Mouse (Mus musculus): ENCODE results near the gene Unc13b.

The Unc13b gene

DNA sequence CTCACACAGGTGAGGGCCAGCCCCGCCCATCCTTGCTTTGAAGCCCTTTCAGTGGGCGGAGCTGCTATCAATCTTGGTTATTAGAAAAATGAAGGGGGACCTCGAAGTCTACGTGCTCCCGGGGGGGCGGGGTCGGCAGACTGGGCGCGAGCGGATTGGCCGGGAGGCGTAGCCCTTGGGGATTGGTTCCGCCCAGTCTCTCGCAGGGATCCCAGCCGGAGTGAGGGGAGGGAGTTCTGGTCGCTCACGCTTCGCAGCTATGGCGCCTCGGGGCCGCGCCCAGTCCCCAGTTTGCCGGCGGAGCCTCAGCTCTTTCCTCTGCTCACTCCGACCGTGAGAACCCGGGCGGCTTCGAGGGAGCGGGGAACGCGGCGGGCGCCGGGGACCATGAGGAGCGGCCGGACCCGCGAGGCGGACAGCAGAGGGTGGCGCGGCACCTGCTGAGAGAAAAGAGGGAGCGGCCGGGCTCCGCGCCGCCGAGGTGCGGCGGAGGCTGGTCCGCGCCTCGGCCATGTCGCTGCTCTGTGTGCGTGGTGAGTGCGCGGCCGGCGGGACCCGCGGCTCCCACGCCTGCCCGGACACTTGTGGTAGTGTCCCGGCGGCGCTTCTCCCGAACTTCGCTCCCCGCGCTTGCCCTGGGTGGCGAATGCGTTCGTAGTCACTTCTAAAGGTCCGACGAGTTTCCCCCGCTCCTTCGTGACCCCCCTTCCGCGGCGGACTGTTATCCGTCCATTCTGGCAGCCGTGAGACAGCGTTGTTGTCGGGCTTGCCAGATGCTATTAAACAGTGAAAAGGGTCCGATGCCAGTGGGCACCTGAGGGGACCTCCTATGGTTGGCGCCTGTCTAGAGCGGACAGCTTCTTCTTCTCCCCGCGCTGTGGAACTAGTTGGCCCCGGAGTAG is at the start of gene Unc13b:
Gene Unc13b (plus strand): TSS at position 201 of the 902 bp plus-strand sequence.
- DNase-seq (ENCODE audit: low spot score), result peak; percentile 69

DNA sequence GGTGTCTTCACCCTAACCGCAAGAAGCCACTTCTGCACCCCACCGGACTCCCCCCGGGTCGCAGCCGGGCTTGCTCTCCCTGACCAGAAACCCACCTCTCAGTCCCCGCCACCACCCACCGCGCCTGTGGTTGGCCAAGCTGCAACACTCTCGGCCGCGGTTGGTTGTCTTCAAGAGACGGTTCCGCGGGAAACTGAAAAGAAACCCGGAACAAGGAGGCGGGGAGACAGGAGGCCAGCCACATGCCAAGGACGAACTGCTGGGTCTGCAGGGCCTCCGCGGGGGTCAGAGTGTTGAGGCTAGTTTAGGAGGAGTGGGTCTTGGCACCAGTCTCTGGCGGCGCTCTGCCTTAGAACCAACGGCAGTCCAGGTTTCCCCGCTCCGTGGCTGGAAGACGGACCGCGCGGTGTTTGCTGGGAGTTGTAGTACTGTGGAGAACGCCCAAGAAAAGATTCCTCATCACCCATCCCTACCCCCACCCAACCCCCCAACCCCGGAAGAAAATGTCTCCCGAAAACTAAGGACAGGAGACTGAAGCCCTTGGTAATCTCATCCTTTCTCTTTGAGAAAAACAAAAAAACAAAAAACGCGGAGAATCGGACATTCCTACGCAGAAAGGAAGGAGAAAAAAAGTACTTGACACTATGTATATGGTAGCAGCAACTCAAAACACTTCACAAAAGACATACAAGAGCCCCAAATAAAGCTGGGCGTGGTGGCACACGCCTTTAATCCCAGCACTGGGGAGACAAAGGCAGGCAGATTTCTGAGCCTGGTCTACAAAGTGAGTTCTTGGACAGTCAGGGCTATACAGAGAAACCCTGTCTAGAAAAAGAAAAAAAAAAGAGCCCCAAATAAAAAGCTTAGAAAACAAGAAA is 48.4 kb upstream of the Unc13b start, which contains the start of gene Fancg:
Gene Fancg (minus strand): TSS at position 346 of the 878 bp plus-strand sequence.
- peak; percentile 55 for DNase-seq (ENCODE audit: low spot score)

GRCm38 (mm10) chr4:43012091-43012490 is 46.7 kb upstream of the Unc13b start:
- DNase-seq (ENCODE audit: low spot score), result no peak

DNA sequence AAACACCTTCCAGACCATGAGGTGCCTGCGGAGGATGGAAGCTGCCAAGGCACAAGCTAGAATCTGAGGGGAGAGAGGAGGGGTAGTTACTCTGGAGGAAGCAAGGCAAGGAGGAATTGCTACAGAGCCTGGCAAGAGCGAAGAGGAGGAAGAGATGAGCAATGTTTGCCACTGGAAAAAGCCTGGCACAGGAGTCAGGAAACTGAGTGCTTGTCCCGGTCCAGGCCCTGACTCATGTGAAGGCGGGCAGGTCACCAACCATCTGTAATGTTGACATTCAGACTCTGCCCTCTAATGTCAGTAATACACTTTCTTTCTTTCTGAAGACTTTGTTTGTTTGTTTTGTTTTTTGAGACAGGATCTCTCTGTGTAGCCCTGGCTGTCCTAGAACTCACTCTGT is 40.6 kb upstream of the Unc13b start:
- DNase-seq (ENCODE audit: low spot score), result no peak

- DNase-seq (ENCODE audit: low spot score), result no peak
These were observed 39.6 kb upstream of the Unc13b start for GRCm38 (mm10) chr4:43019176-43019575.

DNA sequence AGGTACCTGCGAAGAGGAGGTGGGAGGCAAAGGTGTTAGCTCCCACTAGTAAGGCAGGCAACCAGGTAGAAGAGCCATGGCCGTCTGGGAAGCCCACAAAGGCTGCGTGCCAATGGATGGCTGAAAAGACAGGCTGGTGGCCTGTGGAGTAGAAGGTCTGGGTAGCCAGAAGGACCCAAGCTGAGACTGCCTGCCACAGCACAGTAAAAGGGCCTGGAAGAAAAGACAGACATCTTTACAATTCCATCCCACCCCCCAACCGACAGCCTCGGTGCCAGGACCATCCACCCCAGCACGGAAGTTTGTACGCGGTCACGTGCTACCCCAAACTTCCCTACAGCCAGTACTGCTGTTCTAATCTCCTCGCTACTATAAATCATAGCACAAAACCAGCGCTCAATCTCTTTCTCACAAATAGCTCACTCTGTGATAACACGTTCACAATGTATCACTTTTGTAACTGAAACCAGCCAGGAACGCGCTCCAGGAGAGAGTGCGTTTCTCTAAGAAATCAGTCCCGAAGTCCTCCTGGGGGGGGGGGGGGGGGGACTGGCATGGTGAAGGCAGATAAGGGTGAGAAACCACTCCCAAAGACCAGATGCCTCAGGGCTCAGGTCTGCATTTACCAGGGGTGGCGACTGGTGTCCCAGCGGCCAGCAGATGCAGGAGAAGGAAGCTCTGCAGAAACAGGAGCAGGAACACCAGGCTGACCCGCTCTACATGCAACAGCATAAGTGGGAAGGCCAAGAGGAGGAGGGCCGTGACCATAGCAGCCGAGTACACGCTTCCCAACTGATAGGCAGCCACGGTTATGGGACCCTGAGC is 38.9 kb upstream of the Unc13b start:
- no peak for DNase-seq (ENCODE audit: low spot score)

DNA sequence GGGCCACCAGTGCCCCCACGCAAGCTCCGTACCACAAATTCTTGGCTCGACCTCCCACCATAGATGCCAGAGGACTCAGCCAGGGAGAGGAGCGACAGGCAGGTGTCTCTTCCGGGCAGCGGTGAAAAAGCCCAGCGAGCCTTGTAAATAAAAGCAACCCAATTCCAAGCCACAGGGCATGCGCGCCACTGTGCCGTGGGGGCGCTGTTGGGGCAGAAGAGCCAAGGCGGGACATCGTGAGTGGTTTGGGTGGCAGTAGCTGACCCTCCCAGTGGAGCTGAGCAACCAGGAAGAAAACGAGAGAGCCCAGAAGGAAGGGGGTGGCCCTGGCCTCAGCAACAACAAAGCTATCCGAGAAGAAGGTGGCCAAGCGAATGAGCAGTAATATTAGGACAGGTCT is 37.9 kb upstream of the Unc13b start:
- no peak for DNase-seq (ENCODE audit: low spot score)

GRCm38 (mm10) chr4:43021341-43021740 is 37.4 kb upstream of the Unc13b start:
- no peak for DNase-seq (ENCODE audit: low spot score)

- DNase-seq (ENCODE audit: low spot score), result no peak
These were observed 34.1 kb upstream of the Unc13b start for GRCm38 (mm10) chr4:43024673-43025072.

DNA sequence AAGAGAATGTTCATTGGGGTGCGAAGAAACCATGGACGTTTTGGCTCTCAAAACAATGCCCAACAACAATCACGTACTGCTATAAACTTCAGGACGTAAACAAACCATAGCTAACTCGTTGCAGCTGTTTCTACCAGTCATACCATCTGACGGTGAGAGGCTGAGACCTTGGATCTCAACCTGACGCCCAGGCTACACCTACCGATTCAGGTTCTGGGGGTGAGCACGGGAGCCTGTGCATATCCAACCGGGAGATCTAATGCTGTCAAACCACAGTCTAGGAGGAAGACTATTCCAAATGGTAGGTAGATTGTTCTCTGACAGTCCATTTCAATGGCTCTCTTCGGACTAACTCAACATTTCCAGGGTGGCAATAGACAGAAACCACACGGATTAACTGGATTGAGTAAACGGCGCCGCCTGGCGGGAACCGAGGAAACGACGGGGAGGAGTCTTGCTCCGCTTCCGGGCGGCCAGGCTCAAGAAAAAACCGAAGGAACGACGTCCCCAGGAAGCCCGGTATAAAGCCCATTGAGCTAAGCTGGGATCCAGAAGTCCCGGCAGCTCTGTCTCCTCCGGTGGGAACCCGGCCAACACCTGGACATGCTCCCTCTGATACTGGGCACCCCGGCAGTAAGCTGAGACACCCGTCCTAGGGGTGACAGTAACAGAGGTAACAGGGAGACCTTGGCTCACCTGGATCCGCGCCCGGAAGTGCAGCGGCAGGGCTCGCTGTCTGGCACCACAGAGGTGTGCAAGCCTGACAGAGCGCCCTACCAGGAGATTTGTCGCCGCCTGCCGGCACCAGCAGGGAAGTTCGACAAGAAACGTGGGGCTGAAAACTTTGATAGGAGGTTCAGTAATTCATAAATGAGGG is 33.4 kb upstream of the Unc13b start, which contains the start of gene Pigo:
Gene Pigo (minus strand): TSS at position 736 of the 877 bp plus-strand sequence.
- peak; percentile 87 for DNase-seq (ENCODE audit: low spot score)

DNA sequence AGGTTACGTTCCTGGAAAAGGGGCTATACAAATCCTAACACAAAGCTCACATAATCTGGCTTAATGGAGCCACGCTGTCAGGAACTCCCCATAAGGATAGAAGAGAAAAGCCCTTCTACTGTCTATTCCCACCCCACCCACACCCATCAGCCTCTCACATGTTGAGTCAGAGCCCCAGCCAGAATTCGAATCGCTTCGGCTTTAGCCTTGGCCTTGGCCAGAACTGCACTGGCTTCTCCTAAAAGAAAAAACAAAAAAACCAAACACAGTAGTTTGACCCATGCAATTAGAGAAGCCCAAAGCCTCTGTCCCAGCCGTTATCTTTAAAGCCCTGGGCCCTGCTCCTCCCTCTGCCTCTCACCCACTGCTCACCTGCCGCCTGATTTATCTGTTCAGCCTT is 29.6 kb upstream of the Unc13b start:
- no peak for DNase-seq (ENCODE audit: low spot score)

DNA sequence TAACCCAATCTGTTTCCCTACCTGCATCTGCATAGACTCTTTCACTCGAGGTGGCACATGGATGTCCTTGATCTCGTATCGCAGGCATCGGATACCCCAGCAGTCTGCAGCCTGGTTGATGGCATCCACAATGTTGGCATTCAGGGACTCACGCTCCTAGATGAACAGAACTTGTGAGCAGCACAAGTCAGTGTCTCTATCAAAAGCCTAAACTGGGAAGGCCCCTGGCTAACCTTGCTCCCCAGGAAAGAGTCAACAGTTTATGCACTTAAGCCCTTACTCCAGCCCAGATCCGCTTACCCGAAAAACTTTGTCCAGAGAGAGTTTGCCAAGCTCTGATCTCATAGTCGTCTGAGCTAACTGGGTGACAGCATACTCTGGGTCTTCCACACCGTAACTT is 29.0 kb upstream of the Unc13b start:
- DNase-seq (ENCODE audit: low spot score), result no peak

DNA sequence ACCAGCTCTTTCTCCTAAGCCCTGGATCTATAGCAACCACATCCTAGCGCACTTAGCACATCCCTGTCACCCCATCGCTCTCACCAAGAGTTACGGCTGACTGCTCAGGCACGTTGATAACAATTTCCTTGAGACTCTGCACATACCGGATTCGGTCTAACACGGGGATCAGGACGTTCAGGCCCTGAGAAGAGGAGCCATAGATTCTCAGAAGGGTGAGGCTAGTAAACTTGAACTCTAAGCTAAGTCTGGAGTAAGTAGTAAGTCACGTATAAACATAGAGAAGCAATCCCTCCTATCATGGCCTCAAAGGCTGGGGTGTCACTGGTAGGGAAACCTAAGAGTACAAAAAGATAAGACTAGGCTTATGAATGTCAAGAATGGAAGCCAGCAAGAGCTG is 28.4 kb upstream of the Unc13b start:
- DNase-seq (ENCODE audit: low spot score), result no peak

GRCm38 (mm10) chr4:43030780-43031230 is 27.9 kb upstream of the Unc13b start:
- no peak for DNase-seq (ENCODE audit: low spot score)

- peak; percentile 89 for DNase-seq (ENCODE audit: low spot score)
These were observed 27.3 kb upstream of the Unc13b start, which contains the start of gene Stoml2 for GRCm38 (mm10) chr4:43031237-43031995. Stoml2 (minus strand) TSS chr4:43031710.

GRCm38 (mm10) chr4:43032501-43032900 is 26.3 kb upstream of the Unc13b start:
- no peak for DNase-seq (ENCODE audit: low spot score)

- DNase-seq (ENCODE audit: low spot score), result no peak
These were observed 25.3 kb upstream of the Unc13b start for GRCm38 (mm10) chr4:43033481-43033880.

- no peak for DNase-seq (ENCODE audit: low spot score)
These were observed 22.9 kb upstream of the Unc13b start for GRCm38 (mm10) chr4:43035851-43036250.

DNA sequence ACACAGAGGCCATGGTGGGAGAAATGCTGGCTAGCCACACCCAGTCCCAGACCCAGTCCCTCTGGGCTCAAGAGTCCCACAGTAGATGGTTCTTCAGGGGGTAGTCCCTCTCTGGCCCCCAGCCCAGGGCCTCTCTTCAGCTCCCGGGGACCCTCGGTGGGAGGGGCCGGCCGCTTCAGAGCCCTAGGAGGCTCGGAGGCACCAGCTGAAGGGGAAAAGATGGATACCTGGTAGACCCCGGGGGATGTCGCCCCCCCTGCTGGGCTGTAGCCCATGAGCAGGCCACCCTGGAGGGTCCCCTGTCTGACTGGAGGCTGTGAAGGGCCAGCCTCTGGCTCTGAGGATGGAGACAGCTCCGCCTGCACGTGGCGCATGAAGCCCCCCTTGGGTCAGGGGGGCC is 22.4 kb upstream of the Unc13b start:
- DNase-seq (ENCODE audit: low spot score), result no peak
